Mouse (Mus musculus) lung, postnatal 0 days (tissue): ENCODE data around the gene 4930404N11Rik.

Experiments used
- CTCF ChIP-seq: IDR thresholded peaks from 2 replicates; pipeline ENCODE4 v1.5.1; 2016; ENCODE audit warnings: antibody characterized with exemption, mild to moderate bottlenecking
- EP300 ChIP-seq: IDR thresholded peaks from 2 replicates; pipeline ENCODE4 v1.6.1; 2016; ENCODE audit warnings: antibody characterized with exemption, mild to moderate bottlenecking, control low read depth

DNA sequence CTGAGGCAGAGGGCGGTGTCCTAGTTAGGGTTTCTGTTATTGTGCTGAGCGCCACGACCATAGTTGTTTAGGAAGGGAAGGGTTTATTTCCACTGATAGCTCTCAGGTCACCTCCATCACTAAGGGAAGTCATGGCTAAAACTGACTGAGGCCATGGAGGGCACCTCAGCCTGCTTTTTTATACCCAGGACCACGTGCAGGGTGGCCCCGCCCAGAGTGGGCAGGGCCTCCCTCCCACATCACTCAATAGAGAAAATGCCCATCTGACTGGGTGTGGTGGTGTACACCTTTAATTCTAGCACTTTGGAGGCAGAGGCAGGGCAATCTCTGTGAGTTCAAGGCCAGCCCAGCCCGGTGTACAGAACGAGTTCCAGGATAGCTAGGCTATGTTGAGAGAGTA, 51.4 kb downstream of the 4930404N11Rik start:
- TF ChIP-seq CTCF (no peak), EP300 (no peak)
